Mouse (Mus musculus): Measurements from ENCODE around the gene Olfr970. TPM values are rescaled to one million over a fixed set of nuclear protein-coding genes. Genes with fewer than 3 reads are reported as not detected.

The Olfr970 gene
- total and polyA plus RNA-seq, 3 experiments: not detected

Other genes with a start within 250 kb of the Olfr970 start
- gene Olfr959, start 233.3 kb upstream of the Olfr970 start, total RNA-seq (2012; rRNA removed): not detected in 2 replicates
- not detected for gene Olfr959, start 233.3 kb upstream of the Olfr970 start, polyA plus RNA-seq (2012; ENCODE audit: insufficient read depth in 1 of 2, insufficient read length in 2 of 2, low read depth in 1 of 2, low replicate concordance in 2 of 2, missing spikeins in 1 of 2)
- gene AW551984, start 204.5 kb upstream of the Olfr970 start, total RNA-seq (2012; rRNA removed): not detected in 2 replicates
- not detected for gene AW551984, start 204.5 kb upstream of the Olfr970 start, polyA plus RNA-seq (2012; ENCODE audit: insufficient read depth in 1 of 2, insufficient read length in 2 of 2, low read depth in 1 of 2, low replicate concordance in 2 of 2, missing spikeins in 1 of 2)
- gene Olfr148, start 198.2 kb upstream of the Olfr970 start, total RNA-seq (2012; rRNA removed): not detected in 2 replicates
- gene Olfr148, start 198.2 kb upstream of the Olfr970 start, polyA plus RNA-seq (2012; ENCODE audit: insufficient read depth in 1 of 2, insufficient read length in 2 of 2, low read depth in 1 of 2, low replicate concordance in 2 of 2, missing spikeins in 1 of 2): not detected
- not detected in 2 replicates for gene Olfr960, start 187.5 kb upstream of the Olfr970 start, total RNA-seq (2012; rRNA removed)
- gene Olfr960, start 187.5 kb upstream of the Olfr970 start, polyA plus RNA-seq (2012; ENCODE audit: insufficient read depth in 1 of 2, insufficient read length in 2 of 2, low read depth in 1 of 2, low replicate concordance in 2 of 2, missing spikeins in 1 of 2): not detected
- gene Olfr961, start 163.8 kb upstream of the Olfr970 start, total RNA-seq (2012; rRNA removed): not detected in 2 replicates
- gene Olfr961, start 163.8 kb upstream of the Olfr970 start, polyA plus RNA-seq (2012; ENCODE audit: insufficient read depth in 1 of 2, insufficient read length in 2 of 2, low read depth in 1 of 2, low replicate concordance in 2 of 2, missing spikeins in 1 of 2): not detected
- gene Olfr963, start 141.7 kb upstream of the Olfr970 start, total RNA-seq (2012; rRNA removed): not detected in 2 replicates
- not detected for gene Olfr963, start 141.7 kb upstream of the Olfr970 start, polyA plus RNA-seq (2012; ENCODE audit: insufficient read depth in 1 of 2, insufficient read length in 2 of 2, low read depth in 1 of 2, low replicate concordance in 2 of 2, missing spikeins in 1 of 2)
- not detected in 2 replicates for gene Olfr149, start 101.7 kb upstream of the Olfr970 start, total RNA-seq (2012; rRNA removed)
- gene Olfr149, start 101.7 kb upstream of the Olfr970 start, polyA plus RNA-seq (2012; ENCODE audit: insufficient read depth in 1 of 2, insufficient read length in 2 of 2, low read depth in 1 of 2, low replicate concordance in 2 of 2, missing spikeins in 1 of 2): not detected
- not detected in 2 replicates for gene Olfr965, start 97.5 kb upstream of the Olfr970 start, total RNA-seq (2012; rRNA removed)
- not detected for gene Olfr965, start 97.5 kb upstream of the Olfr970 start, polyA plus RNA-seq (2012; ENCODE audit: insufficient read depth in 1 of 2, insufficient read length in 2 of 2, low read depth in 1 of 2, low replicate concordance in 2 of 2, missing spikeins in 1 of 2)
- not detected in 2 replicates for gene Olfr150, start 77.9 kb upstream of the Olfr970 start, total RNA-seq (2012; rRNA removed)
- not detected for gene Olfr150, start 77.9 kb upstream of the Olfr970 start, polyA plus RNA-seq (2012; ENCODE audit: insufficient read depth in 1 of 2, insufficient read length in 2 of 2, low read depth in 1 of 2, low replicate concordance in 2 of 2, missing spikeins in 1 of 2)
- not detected in 2 replicates for gene Olfr967, start 62.6 kb upstream of the Olfr970 start, total RNA-seq (2012; rRNA removed)
- gene Olfr967, start 62.6 kb upstream of the Olfr970 start, polyA plus RNA-seq (2012; ENCODE audit: insufficient read depth in 1 of 2, insufficient read length in 2 of 2, low read depth in 1 of 2, low replicate concordance in 2 of 2, missing spikeins in 1 of 2): not detected
- gene Olfr968, start 25.6 kb upstream of the Olfr970 start, total RNA-seq (2012; rRNA removed): not detected in 2 replicates
- gene Olfr968, start 25.6 kb upstream of the Olfr970 start, polyA plus RNA-seq (2012; ENCODE audit: insufficient read depth in 1 of 2, insufficient read length in 2 of 2, low read depth in 1 of 2, low replicate concordance in 2 of 2, missing spikeins in 1 of 2): not detected
- not detected in 2 replicates for gene Olfr969, start 17.9 kb upstream of the Olfr970 start, total RNA-seq (2012; rRNA removed)
- not detected for gene Olfr969, start 17.9 kb upstream of the Olfr970 start, polyA plus RNA-seq (2012; ENCODE audit: insufficient read depth in 1 of 2, insufficient read length in 2 of 2, low read depth in 1 of 2, low replicate concordance in 2 of 2, missing spikeins in 1 of 2)
- not detected in 2 replicates for gene Olfr971, start 28.0 kb downstream of the Olfr970 start, total RNA-seq (2012; rRNA removed)
- not detected for gene Olfr971, start 28.0 kb downstream of the Olfr970 start, polyA plus RNA-seq (2012; ENCODE audit: insufficient read depth in 1 of 2, insufficient read length in 2 of 2, low read depth in 1 of 2, low replicate concordance in 2 of 2, missing spikeins in 1 of 2)
- gene Olfr972, start 57.6 kb downstream of the Olfr970 start, total RNA-seq (2012; rRNA removed): not detected in 2 replicates
- gene Olfr972, start 57.6 kb downstream of the Olfr970 start, polyA plus RNA-seq (2012; ENCODE audit: insufficient read depth in 1 of 2, insufficient read length in 2 of 2, low read depth in 1 of 2, low replicate concordance in 2 of 2, missing spikeins in 1 of 2): not detected
- gene Olfr229, start 98.5 kb downstream of the Olfr970 start, total RNA-seq (2012; rRNA removed): not detected in 2 replicates
- not detected for gene Olfr229, start 98.5 kb downstream of the Olfr970 start, polyA plus RNA-seq (2012; ENCODE audit: insufficient read depth in 1 of 2, insufficient read length in 2 of 2, low read depth in 1 of 2, low replicate concordance in 2 of 2, missing spikeins in 1 of 2)
- gene Olfr974, start 128.6 kb downstream of the Olfr970 start, total RNA-seq (2012; rRNA removed): not detected in 2 replicates
- gene Olfr974, start 128.6 kb downstream of the Olfr970 start, polyA plus RNA-seq (2012; ENCODE audit: insufficient read depth in 1 of 2, insufficient read length in 2 of 2, low read depth in 1 of 2, low replicate concordance in 2 of 2, missing spikeins in 1 of 2): not detected
- gene Olfr975, start 143.2 kb downstream of the Olfr970 start, total RNA-seq (2012; rRNA removed): not detected in 2 replicates
- gene Olfr975, start 143.2 kb downstream of the Olfr970 start, polyA plus RNA-seq (2012; ENCODE audit: insufficient read depth in 1 of 2, insufficient read length in 2 of 2, low read depth in 1 of 2, low replicate concordance in 2 of 2, missing spikeins in 1 of 2): not detected
- gene Olfr976, start 152.3 kb downstream of the Olfr970 start, total RNA-seq (2012; rRNA removed): not detected in 2 replicates
- gene Olfr976, start 152.3 kb downstream of the Olfr970 start, polyA plus RNA-seq (2012; ENCODE audit: insufficient read depth in 1 of 2, insufficient read length in 2 of 2, low read depth in 1 of 2, low replicate concordance in 2 of 2, missing spikeins in 1 of 2): not detected
- not detected in 2 replicates for gene Olfr978, start 183.3 kb downstream of the Olfr970 start, total RNA-seq (2012; rRNA removed)
- not detected for gene Olfr978, start 183.3 kb downstream of the Olfr970 start, polyA plus RNA-seq (2012; ENCODE audit: insufficient read depth in 1 of 2, insufficient read length in 2 of 2, low read depth in 1 of 2, low replicate concordance in 2 of 2, missing spikeins in 1 of 2)
- not detected in 2 replicates for gene Olfr979, start 194.6 kb downstream of the Olfr970 start, total RNA-seq (2012; rRNA removed)
- not detected for gene Olfr979, start 194.6 kb downstream of the Olfr970 start, polyA plus RNA-seq (2012; ENCODE audit: insufficient read depth in 1 of 2, insufficient read length in 2 of 2, low read depth in 1 of 2, low replicate concordance in 2 of 2, missing spikeins in 1 of 2)
- gene Olfr980, start 200.7 kb downstream of the Olfr970 start, total RNA-seq (2012; rRNA removed): not detected in 2 replicates
- not detected for gene Olfr980, start 200.7 kb downstream of the Olfr970 start, polyA plus RNA-seq (2012; ENCODE audit: insufficient read depth in 1 of 2, insufficient read length in 2 of 2, low read depth in 1 of 2, low replicate concordance in 2 of 2, missing spikeins in 1 of 2)
- not detected in 2 replicates for gene Olfr981, start 212.6 kb downstream of the Olfr970 start, total RNA-seq (2012; rRNA removed)
- gene Olfr981, start 212.6 kb downstream of the Olfr970 start, polyA plus RNA-seq (2012; ENCODE audit: insufficient read depth in 1 of 2, insufficient read length in 2 of 2, low read depth in 1 of 2, low replicate concordance in 2 of 2, missing spikeins in 1 of 2): not detected